Mouse (Mus musculus) left cerebral cortex, adult 11 months (tissue): ENCODE measurements around the gene Klhl32.

Experiments used
- DNase-seq: peaks from one replicate; pipeline ENCODE4 v3.0.0; 2022; ENCODE audit warnings: low spot score

Klhl32 gene

DNA sequence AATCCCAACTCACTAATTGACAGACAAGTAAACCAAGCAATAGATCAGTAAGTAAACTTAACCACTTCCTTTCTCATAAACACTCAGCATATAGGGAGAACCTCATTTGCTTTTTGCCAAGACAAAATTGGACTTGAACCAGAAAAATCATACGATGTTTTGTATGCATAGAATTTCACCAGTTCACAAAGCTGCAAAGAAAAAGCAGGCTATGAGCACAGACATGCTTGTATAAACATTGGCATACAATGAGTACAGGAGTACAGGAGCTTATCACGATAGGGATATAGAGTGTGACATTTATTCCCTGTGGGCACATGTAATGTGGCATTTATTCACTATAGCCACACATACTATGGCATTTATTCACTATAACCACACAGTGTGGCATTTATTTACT is 220.5 kb downstream of the Klhl32 start:
- DNase-seq = no peak

DNA sequence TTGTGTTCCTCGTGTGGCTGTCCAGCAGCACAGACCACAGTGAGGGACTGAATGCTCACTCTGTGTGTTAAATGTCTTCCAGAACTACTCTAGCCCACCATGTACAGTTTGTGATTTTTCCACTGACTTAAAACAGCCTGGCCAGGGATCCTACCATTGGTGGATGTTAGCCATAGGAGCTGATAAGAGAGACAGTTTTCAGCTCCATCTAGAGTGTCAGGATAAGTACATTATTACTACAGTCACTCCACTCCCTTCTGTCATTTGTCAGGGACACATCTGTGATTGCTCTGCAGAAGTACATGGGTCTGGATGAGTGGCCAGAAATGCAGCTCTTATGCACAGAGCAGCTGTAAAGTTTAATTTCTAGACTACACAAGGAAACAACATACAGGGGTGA is 223.1 kb downstream of the Klhl32 start:
- no peak for DNase-seq

DNA sequence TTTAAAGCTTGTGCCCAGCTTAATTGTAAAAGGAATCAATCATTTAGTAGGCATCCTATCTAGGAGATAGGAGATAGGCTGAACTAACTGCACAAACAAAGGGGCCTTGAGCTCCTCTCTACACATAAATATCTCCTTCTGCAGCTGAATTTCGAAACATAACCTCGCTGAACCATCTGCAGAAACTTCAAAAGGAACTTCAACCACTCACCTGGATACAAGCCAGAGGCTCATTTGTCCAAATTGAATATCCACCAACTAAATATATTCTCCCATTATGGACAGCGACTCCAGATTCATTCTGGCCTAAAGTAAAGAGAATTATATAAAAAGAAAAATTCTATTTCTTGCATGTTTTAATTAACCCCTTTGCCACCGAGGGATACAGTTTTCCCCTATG is 224.2 kb downstream of the Klhl32 start:
- no peak for DNase-seq

DNA sequence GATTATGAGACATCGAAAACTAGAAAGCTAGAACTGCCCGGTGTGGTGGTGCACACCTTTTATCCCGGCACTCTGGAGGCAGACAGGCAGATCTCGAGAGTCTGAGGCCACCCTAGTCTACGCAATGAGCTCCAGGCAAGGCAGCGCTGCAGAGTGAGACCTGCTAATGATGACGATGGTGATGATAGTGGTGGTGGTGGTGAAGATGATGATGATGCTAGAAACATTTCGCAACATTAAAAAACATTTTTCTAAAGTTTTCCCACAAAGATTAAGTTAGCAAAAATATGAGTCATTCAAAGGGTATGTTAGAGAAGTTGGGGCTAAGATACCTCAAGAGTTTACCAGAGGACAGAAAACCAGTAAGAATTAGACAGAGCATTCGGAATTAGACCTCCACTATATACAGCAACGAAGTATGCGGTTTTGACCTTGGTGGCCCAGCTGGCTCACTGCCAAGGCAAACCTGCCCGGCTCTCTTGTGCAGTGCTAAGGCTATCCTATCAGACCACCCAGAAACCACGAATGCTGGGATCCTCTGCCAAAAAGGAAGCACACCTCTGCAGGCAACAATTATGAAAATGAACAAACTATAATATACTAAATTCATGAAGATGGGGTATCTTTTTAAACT is 224.9 kb downstream of the Klhl32 start:
- DNase-seq = no peak

DNA sequence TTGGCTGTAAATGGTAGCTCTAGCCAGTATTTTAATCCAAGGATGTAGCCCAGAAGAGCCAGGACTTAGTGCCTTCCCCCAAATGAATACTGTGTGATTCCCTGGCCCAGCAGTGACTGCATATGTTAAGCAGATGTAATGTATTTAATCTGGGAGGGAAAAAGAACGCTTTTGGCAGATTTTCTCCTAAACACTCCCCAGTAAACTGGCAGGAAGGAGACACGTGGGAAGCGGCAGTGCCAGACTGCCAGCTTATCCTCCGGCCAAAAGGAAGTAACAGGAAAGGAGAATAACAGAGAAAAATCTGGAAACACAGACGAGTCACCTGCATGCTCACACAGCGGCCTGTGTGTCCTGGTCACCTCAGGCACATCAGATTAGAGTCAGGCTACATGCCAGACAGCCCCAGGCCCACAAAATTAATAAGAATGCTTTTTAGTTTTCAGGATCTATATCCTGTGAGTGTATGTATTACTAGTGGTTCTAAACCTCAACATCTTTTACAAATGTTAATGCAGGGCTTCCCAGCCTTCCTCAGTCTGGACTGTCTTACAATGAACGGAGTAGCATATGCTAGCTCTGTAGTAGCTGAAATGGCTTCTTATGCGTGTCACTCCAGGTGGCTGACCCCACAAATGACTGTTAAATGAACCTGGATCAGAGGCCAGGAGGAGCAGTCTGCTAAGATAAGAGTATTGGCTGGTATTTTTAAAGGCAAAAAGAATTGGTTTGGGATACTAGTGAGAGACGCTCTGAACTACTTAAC is 229.3 kb downstream of the Klhl32 start:
- peak; percentile 24 for DNase-seq

DNA sequence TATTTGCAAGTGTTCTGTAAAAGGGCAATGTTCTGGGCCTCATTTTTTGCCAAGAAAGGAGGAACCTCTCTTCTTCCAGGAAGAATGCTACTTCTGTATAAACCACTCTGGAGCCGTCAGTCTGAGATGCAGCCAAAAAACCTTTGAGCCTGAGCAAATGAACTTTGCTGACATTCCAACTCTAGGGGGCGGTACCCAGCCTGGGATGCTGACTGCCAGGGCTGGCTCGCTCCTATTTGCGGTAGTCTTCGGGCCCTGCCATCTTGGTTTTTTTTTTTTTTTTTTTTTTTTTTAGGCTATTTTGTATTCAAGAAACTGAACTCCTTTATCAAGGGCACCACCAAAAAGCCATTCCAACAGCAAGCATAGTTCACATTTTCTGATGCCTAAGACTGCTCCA is 230.5 kb downstream of the Klhl32 start:
- no peak for DNase-seq

DNA sequence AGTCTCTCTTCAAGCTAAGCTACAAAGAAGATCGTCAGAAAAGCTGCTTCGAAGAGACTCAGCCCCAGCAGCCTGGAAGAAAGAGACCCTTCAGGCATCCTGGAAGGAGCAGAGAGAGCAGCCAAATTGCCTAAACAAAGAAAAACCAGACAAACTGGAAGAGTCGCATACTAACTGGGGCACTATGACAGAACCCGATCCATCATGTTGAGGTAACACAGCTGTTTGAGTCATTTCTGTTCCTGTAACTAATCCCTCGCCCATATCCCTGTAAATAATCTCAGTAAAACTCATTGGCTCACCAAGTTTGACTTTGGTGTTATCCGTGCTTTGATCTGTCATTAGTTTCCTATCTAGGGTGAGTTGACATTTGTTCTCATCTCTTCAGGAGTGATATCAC is 230.9 kb downstream of the Klhl32 start:
- no peak for DNase-seq

DNA sequence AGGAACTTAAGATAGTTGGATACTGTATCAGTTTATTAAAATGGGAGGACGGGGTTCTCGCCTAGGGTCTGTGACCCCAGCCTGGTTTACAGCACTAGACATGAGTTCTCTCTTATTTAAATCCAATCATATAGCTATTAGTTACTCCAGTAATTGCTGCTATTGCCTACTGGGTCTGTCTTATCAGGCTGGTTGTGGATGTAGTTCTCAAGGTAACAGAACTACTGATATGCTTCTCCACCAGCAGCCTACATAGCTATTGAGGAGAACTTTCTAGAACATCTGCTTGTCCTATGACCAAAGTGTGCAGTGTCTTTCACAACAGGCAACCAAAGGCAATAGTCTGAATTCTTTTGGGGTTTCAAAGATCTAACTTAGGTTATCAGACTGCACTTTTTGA is 241.4 kb downstream of the Klhl32 start:
- no peak for DNase-seq

DNA sequence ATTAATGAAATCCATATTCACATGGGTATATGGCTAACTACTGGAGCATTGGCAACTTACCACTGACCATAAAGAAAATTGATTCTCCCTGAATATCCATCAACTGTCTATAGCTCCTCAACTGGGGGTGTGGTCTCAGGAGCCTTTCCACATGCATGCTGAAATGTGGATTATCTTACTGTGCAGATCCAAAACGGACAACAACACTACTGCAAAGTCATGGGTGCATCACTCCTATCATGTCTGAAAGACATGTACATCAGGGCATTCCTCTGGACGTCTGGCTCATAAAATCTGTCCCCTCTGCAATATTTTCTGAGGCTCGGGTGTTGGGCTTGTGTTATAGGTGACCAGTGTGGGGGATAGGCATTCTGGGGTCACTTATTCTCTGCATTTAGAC is 241.8 kb downstream of the Klhl32 start:
- DNase-seq = no peak

DNA sequence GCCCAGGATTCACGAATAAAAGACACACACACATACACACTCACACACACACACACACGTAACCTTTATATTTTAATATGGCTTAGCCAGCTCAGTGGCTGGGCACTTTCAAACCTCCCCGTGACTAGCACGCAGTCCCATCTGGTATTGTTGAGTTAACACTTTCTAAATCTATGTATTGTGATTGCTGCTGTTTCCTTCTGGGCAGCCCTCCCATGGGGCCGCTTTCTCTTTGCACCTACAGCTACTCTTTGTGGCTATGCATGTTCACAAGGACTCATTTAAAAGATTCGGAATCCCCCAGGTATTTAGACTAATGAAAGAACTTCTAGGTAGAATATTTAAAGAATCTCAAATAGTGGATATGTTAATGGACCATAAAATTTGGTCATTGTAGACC is 249.2 kb downstream of the Klhl32 start:
- no peak for DNase-seq

DNA sequence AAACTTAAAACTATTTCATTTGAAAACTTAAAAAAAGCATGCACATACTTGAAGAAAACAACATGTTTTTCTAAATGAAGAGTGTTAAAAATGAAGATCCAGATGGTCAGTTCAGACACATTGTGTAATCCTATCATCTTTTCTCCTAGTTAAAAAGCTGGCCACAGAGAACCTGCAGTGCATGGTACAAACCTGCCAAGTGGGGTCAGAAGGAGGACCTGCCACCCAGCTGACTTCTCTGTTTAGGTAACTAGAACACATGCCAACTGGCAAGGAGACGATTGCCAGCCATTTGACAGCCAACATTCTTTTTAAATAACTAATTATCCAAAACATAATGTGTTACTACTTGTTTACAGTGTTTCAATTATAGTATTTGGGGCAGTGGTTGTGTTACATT is 252.3 kb downstream of the Klhl32 start:
- no peak for DNase-seq

DNA sequence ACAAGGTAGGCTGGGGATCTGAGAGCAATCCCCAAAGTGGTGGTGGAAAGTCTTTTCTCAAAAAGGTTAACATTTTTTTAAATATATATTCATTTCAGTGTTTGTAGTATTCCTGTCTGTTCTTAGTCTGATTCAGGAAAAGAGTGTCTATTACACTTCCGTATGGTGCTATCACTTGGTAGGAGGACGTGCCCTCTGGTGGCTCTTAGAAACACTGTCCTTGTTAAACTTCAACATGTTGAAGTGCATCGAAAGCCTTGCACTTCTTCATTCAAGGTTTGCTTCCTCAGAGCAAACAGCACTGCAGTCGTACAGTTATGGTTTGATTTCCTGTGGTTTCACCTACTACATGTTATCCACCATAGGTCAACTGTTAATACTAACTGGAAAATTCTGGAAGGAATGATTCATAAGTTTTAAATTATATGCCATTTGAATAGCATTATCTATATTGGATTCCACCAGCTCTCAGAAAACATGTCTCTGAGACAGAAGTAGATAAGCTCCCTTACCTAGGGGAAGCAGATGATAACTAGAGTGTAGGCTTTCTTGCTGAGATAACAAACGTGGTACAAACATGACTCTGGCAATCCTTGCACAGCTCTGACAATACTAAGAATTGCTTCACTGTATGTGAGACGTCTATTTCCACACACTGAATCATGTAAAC is 253.8 kb downstream of the Klhl32 start:
- DNase-seq = no peak

DNA sequence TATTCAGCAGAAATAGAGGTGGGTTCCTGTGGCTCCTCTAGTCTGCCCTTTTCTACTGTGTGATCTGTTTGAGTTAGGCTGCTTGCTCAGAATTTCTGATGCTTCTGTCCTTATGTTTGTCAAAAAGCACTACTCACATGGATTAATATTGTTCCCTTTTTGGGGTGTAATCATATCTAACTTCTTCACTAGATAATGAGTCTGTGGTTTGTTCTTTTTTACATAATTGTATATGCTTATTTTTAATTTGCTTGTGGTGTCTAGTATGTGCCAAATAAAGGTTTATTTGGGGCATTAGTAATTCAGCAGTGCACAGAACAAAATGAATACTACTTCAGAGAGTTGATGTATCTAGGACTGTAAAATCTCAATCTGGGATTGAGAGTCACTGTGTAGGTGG is 256.1 kb downstream of the Klhl32 start:
- no peak for DNase-seq

DNA sequence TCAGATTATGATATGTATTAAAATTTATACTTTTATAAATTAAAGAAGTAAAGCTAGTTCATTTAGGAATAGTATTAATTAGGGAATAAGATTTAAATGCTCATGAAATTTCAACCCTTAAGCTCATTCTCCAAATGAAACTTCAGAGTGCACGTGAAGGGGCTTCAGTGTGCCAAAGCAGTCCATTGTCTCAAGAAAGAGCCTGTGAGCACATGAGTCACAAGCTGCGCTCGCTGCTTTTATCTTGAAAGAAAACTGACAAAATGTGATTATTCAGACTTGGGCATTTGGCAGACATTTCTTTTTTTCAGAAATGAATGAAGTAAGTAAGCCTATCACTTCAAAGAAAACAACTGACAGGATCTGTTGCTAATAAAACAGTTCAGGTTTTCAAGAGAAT is 266.9 kb downstream of the Klhl32 start:
- no peak for DNase-seq

DNA sequence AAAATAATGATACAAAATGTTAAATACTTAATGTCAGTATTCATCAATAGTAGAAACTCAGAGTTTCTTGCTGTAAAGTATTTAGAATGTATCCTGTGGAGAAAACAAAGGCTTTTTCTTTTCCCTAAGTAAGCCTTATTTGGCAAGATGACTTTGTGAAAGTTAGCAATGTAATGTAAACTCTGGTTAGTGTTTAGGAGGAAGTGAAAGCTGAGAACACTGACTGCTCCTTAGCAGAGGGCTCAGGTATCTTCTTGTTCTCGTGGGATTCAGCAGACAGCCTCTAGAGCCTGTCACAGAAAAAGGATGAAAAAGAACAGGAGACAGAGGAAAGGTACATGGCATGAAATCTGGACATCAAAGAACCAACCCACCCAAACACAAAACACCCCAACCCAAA is 268.6 kb downstream of the Klhl32 start:
- DNase-seq = no peak

DNA sequence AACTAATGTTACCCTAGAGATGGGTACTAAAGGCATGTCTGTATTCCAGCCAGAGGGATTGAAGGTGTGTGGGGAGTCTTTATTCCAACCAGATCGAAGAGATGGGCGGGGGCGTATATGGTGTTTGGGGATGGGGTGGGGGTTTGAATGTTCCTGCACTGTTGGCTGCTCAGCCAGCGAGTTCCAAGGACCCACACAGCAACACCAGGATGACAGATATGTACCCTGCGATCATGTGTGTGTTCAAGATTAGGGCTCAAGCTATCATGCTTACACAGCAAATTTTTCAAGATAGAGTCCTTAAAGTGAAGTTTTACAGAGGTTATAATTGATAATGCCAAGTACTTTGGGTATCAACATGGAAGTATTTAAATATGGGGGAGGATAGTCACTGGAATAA is 273.3 kb downstream of the Klhl32 start:
- no peak for DNase-seq

DNA sequence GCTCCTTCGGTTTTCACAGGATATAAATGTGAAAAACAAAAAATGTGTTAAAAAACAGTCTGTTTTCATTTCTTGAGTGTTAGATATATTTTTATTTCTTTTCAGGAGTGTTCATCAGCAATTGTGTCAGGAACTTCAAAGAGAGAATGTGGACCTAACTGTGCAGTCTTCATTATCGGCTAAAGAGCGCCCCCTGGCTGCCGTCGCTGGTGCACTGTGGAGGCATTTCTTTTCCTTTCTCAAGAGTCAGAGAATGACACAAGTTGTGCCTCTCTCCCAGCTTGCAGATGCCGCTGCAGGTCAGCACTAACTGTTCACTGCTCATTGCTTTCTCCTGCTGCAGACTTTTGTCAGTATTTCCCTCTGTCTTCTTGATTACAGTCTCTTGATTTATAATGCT is 276.6 kb downstream of the Klhl32 start:
- peak; percentile 73 for DNase-seq

DNA sequence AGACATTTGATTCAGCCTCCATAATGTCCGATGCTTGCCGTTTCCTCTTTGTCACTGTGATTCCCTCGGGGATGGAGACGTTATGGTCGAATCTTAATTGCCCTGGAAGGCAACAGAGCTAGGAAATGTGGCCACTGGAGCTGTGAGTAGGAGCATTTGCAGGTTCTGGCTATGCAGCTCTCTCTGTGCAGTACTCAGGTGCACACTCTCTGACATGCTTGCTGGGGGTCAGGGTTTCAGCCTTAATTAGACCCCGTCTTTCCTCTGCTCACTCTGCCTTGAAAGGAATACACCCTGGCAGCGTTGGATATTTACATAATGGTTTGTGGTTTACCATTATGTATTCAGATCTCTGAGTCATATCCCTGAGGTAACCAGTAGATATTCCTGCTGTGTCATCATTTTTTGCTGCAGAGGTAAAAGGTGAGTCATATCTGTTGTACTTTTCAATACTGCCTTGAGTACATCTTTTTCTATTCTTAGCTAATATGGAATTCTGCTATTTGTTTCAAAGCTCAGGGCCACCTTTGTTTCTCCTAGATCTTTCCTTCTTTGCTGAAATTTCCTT is 281.9 kb downstream of the Klhl32 start:
- no peak for DNase-seq

DNA sequence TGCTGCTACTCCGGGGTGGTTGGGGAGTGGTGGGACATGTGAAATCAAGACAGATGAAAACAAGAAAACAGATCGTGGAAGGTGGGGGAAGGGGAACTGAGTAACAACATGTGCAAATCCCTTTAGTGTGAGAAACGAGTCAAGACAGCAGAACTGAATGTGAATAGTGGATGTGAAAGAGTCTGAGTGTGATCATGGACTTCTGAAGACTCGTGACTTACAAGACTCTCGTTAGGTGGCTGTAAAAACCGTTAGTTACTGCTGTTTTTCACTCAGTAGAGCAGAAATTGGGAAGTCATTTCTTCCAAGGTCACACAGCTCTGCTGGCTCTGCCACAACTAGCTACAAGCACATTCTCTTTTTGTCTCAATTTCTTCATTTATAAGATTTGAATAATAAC is 282.9 kb downstream of the Klhl32 start:
- DNase-seq = no peak
